Mouse (Mus musculus) lung, embryonic 14.5 days (tissue): ENCODE measurements at regions not wholly inside any gene's neighbourhood (a gene's known extent, or its start where the extent isn't known, plus 50 kb on each side); places are given as distances from the start of the nearest gene placed in this dataset.

Experiments used
- ATAC-seq: fragments of 200-750 bp; cut with Nextera tagmentation; 2 replicates; pipeline ENCODE4 v1.8.0; 2017; ENCODE audit warnings: mild to moderate bottlenecking, moderate TSS enrichment, moderate library complexity; ENCODE audit not compliant: insufficient read depth
- DNase-seq: peaks from one replicate; pipeline ENCODE4 v3.0.0-alpha.2; 2015
- H3K27ac ChIP-seq: fragments of 300-500 bp; sonication (generic); 2 replicates; pipeline ENCODE4 v1.5.1; 2014; ENCODE audit warnings: low read depth, mild to moderate bottlenecking, moderate library complexity
- H3K27me3 ChIP-seq: fragments of 300-500 bp; sonication (generic); 2 replicates; pipeline ENCODE4 v1.6.1; 2014; ENCODE audit warnings: low read length, control low read depth; ENCODE audit not compliant: insufficient read depth
- H3K36me3 ChIP-seq: fragments of 300-500 bp; sonication (generic); 2 replicates; pipeline ENCODE4 v1.6.1; 2014; ENCODE audit warnings: control low read depth; ENCODE audit not compliant: insufficient read depth
- H3K4me1 ChIP-seq: fragments of 300-500 bp; sonication (generic); 2 replicates; pipeline ENCODE4 v1.6.1; 2014; ENCODE audit warnings: antibody characterized with exemption, control low read depth; ENCODE audit not compliant: insufficient read depth
- H3K4me2 ChIP-seq: fragments of 300-500 bp; sonication (generic); 2 replicates; pipeline ENCODE4 v1.6.1; 2014; ENCODE audit warnings: mild to moderate bottlenecking
- H3K4me3 ChIP-seq: fragments of 300-500 bp; sonication (generic); 2 replicates; pipeline ENCODE4 v1.5.1; 2014; ENCODE audit warnings: low read depth, low read length
- H3K9ac ChIP-seq: fragments of 300-500 bp; sonication (generic); 2 replicates; pipeline ENCODE4 v1.6.1; 2014
- H3K9me3 ChIP-seq: fragments of 300-500 bp; sonication (generic); 2 replicates; pipeline ENCODE4 v1.6.1; 2016; ENCODE audit warnings: low read depth, low read length, control low read depth
- CTCF ChIP-seq: IDR thresholded peaks from 2 replicates; pipeline ENCODE4 v1.5.1; 2016; ENCODE audit warnings: antibody characterized with exemption, low read depth
- WGBS: fragments of 180-500 bp; shearing (Covaris S2); extraction: QIAGEN DNeasy Blood & Tissue Kit; methylation state at CpG from one replicate; pipeline ENCODE4 v1.1.7; 2014; 5-methylcytosine and 5-hydroxymethylcytosine counted together

DNA sequence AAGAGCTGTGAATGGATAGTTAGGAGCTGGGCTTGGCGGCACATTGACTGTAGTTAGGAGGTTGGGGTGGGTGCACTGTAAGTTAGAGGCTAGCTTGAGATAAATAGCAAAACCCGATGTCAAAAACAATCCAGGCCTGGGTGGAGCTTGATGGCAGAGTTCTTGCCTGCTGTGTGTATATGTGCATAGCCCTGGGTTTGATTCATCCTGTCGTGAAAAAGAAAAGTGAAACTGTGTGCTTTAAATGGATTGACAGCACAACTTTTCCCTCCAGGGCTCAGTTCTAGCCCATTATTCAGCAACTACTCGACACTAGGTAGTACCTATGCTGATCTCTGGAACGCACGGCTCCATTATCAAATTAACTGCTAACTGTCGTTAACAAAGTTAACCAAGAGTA lies 56.7 kb upstream of the 4930470P17Rik start:
- ATAC-seq (no peak), DNase-seq (no peak)
- TF ChIP-seq CTCF: no peak
- Histone ChIP-seq H3K27me3 (no peaks in the 10 kb centered on the region), H3K4me3 (no peak overlapping the region), H3K4me1 (no peaks in the 10 kb centered on the region; the same call in 1 of the 2 replicates), H3K36me3 (no peaks in the 10 kb centered on the region), H3K27ac (no peak overlapping the region), H3K9ac (no peak overlapping the region), H3K4me2 (no peak overlapping the region), H3K9me3 (no peaks in the 10 kb centered on the region)
- WGBS: 31% methylated on average over 7 of the region's 7 CpGs

DNA sequence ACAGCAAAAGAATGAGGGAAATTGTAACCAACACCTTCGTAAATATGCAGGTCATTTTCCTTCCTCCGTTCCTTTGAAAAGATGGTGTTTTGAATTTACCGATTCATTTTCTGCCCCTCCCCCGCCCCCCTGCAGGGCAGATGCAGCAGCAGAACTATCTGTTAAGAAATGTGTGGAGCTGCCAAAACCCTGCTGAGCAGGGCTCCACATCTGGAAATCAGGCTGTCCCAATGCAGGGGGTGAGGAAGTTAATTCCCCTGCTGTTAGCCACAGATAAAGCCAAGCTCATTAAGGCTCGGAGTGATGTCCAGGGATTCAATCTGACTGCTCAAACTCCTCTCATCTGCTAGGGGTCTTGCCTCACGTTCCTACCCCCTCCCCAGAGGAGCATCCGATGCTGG lies 56.0 kb upstream of the 4930470P17Rik start:
- Histone ChIP-seq H3K9ac (no peak overlapping the region), H3K4me2 (no peak overlapping the region), H3K9me3 (no peaks in the 10 kb centered on the region), H3K27me3 (no peaks in the 10 kb centered on the region), H3K4me3 (no peak overlapping the region), H3K4me1 (no peaks in the 10 kb centered on the region; the same call in 1 of the 2 replicates), H3K36me3 (no peaks in the 10 kb centered on the region), H3K27ac (no peak overlapping the region)
- peak; percentile 69 for DNase-seq
- 6% methylated on average over 7 of the region's 7 CpGs for WGBS
- TF ChIP-seq CTCF: no peak
- peak; percentile 75; the same call in 1 of the 2 replicates for ATAC-seq

DNA sequence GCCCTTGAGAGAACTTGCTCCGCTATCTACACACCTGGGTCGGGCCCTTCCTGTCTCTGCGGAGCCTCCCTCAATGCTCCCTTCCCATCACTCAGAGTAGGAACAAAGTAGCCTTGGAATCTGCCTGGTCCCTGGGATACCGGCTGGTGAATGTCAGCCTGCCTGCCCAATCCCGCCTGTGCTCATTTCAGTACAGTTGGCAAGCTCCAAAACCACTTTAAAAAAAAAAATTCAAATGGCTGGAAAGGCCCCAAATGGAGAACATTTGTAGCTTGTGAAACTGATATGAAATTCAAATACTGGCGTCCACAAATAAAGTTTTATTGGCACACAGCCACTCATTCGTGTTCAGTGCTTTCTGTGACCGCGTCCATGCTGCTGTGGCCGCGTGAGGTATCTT lies 50.3 kb upstream of the 4930470P17Rik start:
- peak; percentile 55; the same call in 1 of the 2 replicates for ATAC-seq

More for the DNA sequence above, 50.3 kb upstream of the 4930470P17Rik start:
- Histone ChIP-seq H3K9me3 (no peaks in the 10 kb centered on the region), H3K27ac (no peak overlapping the region), H3K4me3 (no peak overlapping the region), H3K4me2 (no peak overlapping the region), H3K9ac (no peak overlapping the region), H3K4me1 (0 out of 2 replicates have a peak, but pooled peaks cover 6% of the 10 kb centered on the region), H3K27me3 (no peaks in the 10 kb centered on the region), H3K36me3 (no peaks in the 10 kb centered on the region)
- WGBS: 70% methylated on average over 11 of the region's 11 CpGs
- no peak for TF ChIP-seq CTCF
- DNase-seq: peak; percentile 73
